Mouse (Mus musculus): Measurements from ENCODE around the gene Cep162. TPM values are rescaled to one million over a fixed set of nuclear protein-coding genes. Genes with fewer than 3 reads are reported as not detected.

The Cep162 gene
- total RNA-seq, 2 experiments from 2014 or later: 5.0 to 5.2 TPM

- DNase-seq: no peak
Observed at GRCm38 (mm10) chr9:87162559-87162958, 92.8 kb downstream of the Cep162 start.

- DNase-seq: peak in 1 of 2 experiments; percentile 9
Observed at GRCm38 (mm10) chr9:87152641-87153325, 102.6 kb downstream of the Cep162 start.

- no peak for DNase-seq
Observed at GRCm38 (mm10) chr9:87147927-87148326, 107.4 kb downstream of the Cep162 start.

GRCm38 (mm10) chr9:87146400-87146799 lies 108.9 kb downstream of the Cep162 start:
- no peak for DNase-seq

- DNase-seq: no peak
Observed at GRCm38 (mm10) chr9:87145671-87146070, 109.7 kb downstream of the Cep162 start.

- DNase-seq: no peak
Observed at GRCm38 (mm10) chr9:87145180-87145579, 110.2 kb downstream of the Cep162 start.

GRCm38 (mm10) chr9:87144532-87144931 lies 110.8 kb downstream of the Cep162 start:
- no peak for DNase-seq

- peak; percentile 86 to 87 for DNase-seq
Observed at GRCm38 (mm10) chr9:87144106-87144505, 111.2 kb downstream of the Cep162 start, which contains the start of gene Mrap2. Gene Mrap2 (plus strand): TSS chr9:87144306.

GRCm38 (mm10) chr9:87143076-87143475 lies 112.3 kb downstream of the Cep162 start:
- DNase-seq: no peak

Other genes with a start within 250 kb of the Cep162 start
- 1 to 10 TPM in 1 of 2 experiments, under 1 TPM in 1; 0.73 to 1.3 TPM for gene Ripply2, start 240.0 kb downstream of the Cep162 start, total RNA-seq (2021)
- 10 to 100 TPM; 43.1 to 44.2 TPM for gene Cyb5r4, start 233.5 kb downstream of the Cep162 start, total RNA-seq (2021)
- gene Mrap2, start 111.2 kb downstream of the Cep162 start, total RNA-seq (2021): 1 to 10 TPM; 2.2 to 2.7 TPM

Measured in adrenal gland, postnatal 36 days (tissue).